Mouse (Mus musculus) R1 (cell line): ENCODE results near the gene Cdc27.

Experiments
- DNase-seq: peaks from one replicate; pipeline ENCODE4 v3.0.0-alpha.2; 2018; ENCODE audit warnings: low read depth, low spot score

Cdc27 gene

DNA sequence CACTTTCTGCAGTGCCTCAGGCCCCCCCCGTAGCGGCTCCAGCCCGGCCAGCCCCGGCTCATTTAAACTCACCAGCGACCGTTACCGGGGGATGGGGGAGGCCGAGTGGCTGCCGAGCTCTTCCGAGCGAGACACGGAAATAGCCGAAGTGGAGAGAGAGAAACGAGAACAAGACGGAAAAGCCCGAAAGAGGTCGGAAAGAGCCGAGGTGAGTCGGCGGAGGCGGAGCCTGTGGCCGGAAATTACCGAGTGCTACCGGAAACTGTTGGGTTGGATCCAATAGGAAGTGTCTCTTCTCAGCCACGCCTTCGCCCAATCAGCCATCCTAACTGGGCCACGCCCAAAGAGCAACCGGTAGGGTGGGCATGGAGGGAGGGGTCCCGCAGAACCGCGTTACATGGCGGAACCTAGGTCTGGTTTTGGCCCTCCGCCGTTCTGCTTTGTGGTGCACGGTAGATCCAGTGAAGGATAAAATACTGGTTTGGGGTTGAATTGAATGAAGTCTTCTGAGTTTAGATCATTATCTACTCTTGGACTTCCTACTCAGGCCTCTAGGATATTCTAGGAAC is at the start of gene Cdc27, which contains the start of gene Myl4:
Gene Cdc27 (minus strand): TSS at position 215 of the 569 bp plus-strand sequence.
Gene Myl4 (plus strand): TSS at position 258 of the 569 bp plus-strand sequence.
- DNase-seq = peak; percentile 98

GRCm38 (mm10) chr11:104599265-104599945 is 49.0 kb upstream of the Cdc27 start:
- no peak for DNase-seq

DNA sequence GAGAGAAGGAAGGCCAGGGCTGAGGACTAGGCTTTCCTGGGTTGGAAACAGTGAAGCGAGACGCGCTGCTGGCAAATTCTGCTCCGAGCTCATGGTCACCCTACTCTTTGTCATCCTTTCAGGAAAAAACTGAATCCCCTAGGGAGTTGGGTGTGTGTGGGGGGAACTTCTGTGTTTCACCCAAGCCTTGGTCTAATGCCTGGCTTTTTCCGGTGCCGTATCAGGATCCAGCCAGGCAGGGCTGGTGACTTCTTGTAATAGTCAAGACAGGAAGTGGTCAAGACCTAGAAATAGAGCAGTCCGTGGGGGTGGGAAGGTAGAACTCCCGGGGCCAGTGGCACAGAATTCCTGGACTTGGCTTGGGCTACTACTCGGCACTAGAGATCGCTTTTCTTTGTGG is 45.9 kb upstream of the Cdc27 start:
- DNase-seq = no peak

- DNase-seq = no peak
Observed at GRCm38 (mm10) chr11:104592066-104592835, 41.8 kb upstream of the Cdc27 start.

DNA sequence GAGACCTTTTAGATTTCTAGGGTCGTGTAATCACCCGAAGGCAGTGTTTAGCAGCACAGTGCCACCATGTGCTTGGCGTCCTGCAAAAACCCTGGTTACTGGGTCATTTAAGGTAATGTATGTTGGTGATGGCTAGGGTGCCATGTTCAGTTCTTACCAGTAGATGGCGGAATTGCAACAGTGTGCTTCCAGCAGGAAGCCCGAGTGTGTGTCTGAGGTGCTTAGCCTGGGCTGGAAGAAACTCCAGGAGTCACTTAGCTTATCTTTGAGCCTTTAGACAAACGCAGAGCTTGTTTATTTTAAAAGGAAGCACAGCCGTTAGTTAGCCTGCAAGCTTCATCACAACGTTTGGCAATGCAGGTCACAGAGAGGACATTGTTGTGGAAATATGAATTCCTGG is 39.7 kb upstream of the Cdc27 start:
- DNase-seq = peak; percentile 84

- DNase-seq = no peak
Observed at GRCm38 (mm10) chr11:104589570-104589969, 39.1 kb upstream of the Cdc27 start.

- DNase-seq = no peak
Observed at GRCm38 (mm10) chr11:104588513-104588912, 38.1 kb upstream of the Cdc27 start.

- no peak for DNase-seq
Observed at GRCm38 (mm10) chr11:104587904-104588303, 37.5 kb upstream of the Cdc27 start.

DNA sequence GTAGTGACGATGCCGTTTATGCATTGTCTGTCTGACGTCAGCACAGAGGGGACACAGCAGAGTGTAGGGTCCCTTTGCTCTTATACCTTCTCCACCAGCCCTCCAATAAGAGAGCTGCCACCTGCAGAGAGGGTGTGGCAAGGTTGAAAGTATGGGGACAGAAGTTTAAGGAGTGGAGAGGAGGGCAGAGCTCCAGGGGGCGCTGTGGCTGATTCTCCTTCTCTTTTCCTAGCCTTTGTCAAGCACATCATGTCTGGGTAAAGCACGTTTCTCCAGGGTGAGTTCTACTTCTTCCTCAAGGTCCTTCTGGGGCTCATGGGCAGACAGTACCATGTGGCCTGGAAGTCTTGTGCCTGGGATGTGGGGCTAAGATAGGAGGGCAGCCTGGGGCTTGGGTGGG is 35.1 kb upstream of the Cdc27 start:
- DNase-seq = peak; percentile 81

- no peak for DNase-seq
Observed at GRCm38 (mm10) chr11:104582630-104583364, 32.4 kb upstream of the Cdc27 start.

DNA sequence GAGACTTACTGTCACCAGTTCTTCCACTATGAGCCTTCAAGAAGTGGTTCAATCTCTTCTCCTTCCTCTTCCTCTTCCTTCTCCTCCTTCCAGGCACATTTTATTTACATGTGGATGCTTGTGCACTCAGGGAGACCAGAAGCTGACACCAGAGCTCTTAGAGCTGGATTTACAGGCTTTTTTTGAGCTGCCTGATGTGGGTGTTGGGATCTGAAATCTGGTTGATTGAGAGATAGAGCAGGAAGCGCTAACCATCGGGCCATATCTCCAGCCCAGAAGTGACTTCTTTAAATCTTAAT is 31.8 kb upstream of the Cdc27 start:
- no peak for DNase-seq

- no peak for DNase-seq
Observed at GRCm38 (mm10) chr11:104581446-104582307, 31.3 kb upstream of the Cdc27 start.

GRCm38 (mm10) chr11:104580606-104581005 is 30.2 kb upstream of the Cdc27 start:
- no peak for DNase-seq

DNA sequence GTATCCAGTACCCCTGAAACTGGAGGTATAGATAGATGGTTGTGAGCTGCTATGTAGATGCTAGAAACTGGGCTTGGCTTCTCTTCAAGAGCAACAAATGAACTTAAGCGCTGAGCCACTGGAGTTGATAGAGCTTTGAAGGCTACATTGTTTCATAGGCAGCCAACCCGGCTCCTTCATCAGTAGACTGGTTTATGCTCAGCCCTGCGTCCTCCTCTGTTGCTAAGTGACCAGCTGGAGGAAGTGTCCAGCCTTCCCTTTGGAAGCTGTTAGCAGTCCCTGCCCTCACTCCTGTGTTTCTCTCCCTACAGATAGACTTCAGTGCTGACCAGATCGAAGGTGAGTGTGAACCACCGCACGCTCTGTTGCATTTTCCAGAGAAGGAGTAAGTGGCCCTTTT is 29.7 kb upstream of the Cdc27 start:
- no peak for DNase-seq

DNA sequence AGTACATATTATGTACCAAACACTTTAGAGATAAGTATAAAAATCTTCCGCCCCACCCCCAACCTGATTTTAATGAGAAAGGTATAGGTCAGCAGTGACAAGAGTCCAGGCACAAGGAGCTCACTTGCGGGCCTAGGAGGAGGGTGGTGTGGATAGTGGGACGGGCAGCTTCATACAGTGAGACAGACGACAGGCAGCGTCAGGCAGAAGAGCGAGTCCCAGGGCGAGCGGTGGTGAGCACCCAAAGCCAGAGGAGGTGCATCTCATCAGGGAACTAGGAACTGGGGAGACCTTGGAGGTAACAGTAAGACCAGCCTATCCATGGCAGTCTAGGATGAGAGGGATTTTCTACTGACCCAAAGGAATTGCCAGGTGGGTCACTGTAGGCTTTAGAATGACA is 29.2 kb upstream of the Cdc27 start:
- DNase-seq = no peak

DNA sequence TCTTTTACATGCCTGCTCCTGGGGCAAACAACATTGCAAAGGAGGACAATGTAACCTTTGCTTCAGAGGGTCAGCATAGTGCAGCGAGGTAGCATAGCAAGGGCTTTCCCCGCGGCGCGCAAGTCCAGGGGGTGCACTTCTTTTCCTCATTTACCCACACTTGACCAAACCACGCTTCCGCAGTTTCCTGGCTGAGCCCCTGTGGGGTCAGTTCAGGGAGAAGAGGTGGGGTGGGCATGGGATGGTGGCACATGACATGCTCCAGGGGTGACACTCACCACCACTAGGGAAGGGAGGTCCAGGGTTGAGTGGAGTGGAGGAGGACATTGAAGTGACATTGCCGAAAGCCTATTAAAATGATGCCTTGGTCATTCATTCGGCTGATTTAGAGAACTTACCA is 28.7 kb upstream of the Cdc27 start:
- DNase-seq = no peak

- no peak for DNase-seq
Observed at GRCm38 (mm10) chr11:104578074-104578473, 27.7 kb upstream of the Cdc27 start.

DNA sequence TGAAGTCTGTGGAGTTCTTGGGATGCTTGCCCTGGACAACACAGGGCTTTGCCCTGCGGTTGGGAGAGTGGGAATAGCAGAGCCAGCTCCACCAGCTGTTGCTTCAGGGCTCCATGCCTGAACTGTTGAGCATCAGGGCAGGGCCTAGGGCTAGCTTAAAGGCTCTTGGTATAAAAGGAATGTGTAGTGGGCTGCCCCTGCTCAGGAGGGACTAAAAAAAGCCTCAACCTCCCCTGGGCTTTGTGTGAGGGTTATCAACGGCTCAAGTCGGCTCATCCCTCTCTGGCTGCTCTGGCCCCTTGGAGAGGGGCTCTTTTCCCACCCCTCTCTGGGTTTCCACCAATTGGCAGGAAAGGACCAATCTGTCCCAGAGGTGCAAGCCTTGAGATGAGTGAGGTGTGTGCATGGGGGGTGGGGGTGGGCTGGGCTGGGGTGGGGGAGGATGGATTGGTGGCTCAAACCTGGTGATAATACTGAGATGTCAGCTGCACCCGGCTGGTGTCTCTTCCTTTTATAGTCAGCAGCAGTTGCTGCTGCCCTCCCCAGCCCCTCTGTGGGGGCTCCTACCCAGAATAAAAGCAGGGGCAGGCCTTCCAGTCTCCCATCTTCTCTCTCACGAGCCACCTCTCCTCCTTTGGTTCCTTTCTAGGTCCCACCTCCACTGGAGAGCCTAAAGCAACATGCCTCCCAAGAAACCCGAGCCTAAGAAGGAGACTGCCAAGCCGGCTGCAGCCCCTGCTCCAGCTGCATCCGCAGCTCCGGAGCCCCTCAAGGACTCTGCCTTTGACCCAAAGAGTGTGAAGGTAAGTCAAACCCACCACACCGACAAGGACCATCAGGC is 26.6 kb upstream of the Cdc27 start:
- no peak for DNase-seq

- DNase-seq = no peak
Observed at GRCm38 (mm10) chr11:104572566-104572965, 22.1 kb upstream of the Cdc27 start.

DNA sequence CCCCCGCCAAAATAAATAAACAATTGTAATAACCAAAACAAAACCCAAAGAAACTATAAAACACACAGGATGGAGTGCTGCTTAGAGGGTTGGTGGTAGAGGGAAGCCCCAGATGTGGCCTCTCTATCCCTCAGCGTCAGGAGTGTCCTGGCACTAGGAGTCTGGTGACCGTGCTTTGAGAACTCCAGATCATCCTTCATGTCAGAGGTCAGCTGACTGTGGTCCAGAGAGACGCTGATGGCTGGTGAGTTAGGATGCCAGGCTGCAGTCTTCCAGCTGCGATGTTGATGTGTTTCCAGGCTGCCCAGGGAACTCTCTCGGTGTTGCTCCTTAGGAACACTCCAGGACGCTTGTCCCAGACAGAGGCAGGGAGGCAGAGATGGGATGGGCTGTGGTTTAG is 21.7 kb upstream of the Cdc27 start:
- no peak for DNase-seq
